Mouse (Mus musculus) liver, postnatal 0 days (tissue): ENCODE data around the gene Sema6b.

ENCODE experiments used
- CTCF ChIP-seq: sonication (generic); IDR thresholded peaks from 2 replicates; pipeline ENCODE4 v1.5.1; 2016; ENCODE audit warnings: antibody characterized with exemption, low read depth
- EP300 ChIP-seq: IDR thresholded peaks from 2 replicates; pipeline ENCODE4 v1.6.1; 2016; ENCODE audit warnings: antibody characterized with exemption, low read depth, mild to moderate bottlenecking

- TF ChIP-seq CTCF (no peak), EP300 (no peak)
These were observed 29.1 kb downstream of the Sema6b start for GRCm38 (mm10) chr17:56111021-56111420.
